Mouse (Mus musculus): Measurements from ENCODE around the gene Msl2. TPM values are rescaled to one million over a fixed set of nuclear protein-coding genes. Genes with fewer than 3 reads are reported as not detected.

Msl2 gene
- polyA plus RNA-seq, 1 experiment from 2014 or later = 5.6 TPM

DNA sequence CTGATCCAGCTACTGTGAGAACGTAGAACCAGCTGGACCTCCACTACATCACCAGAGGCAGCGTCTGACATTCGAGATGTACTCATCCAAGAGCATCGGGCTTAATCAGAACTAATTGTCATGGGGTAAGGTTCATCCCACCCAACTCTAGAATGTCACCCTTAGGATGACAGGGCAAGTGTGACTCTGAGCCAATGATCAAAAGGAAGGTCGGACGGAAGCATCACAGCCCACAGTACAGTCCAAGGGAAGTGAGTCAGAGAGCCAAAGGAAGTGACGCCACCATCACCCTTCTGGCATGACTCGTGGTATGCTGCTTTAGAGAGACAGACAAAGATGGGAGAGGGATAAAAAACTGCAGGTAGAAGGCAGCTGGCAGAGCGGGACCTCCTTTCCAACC is 31.7 kb upstream of the Msl2 start:
- no peaks in the 10 kb centered on the region for H3K4me1 ChIP-seq (replicated peaks; ENCODE audit: control insufficient read depth, insufficient read depth, low read length)
- no peak overlapping the region for H3K27ac ChIP-seq (ENCODE audit: low read depth, low read length)
- DNase-seq (ENCODE audit: low spot score) (no peak), ATAC-seq (replicated peaks; ENCODE audit: low FRiP score) (no peak)
- H3K36me3 ChIP-seq (ENCODE audit: control insufficient read depth, insufficient read depth, low read length) = no peaks in the 10 kb centered on the region
- H3K4me2 ChIP-seq (ENCODE audit: low read depth, low read length, severe bottlenecking) = no peak overlapping the region
- H3K9ac ChIP-seq (ENCODE audit: low read length) = no peak overlapping the region
- no peaks in the 10 kb centered on the region for H3K27me3 ChIP-seq (ENCODE audit: control insufficient read depth, insufficient read depth, low read length)
- H3K4me3 ChIP-seq (ENCODE audit: low read depth, low read length) = no peak overlapping the region
- no peaks in the 10 kb centered on the region for H3K9me3 ChIP-seq (ENCODE audit: control insufficient read depth, low read length)
- 87% methylated on average over 9 of the region's 9 CpGs for WGBS

DNA sequence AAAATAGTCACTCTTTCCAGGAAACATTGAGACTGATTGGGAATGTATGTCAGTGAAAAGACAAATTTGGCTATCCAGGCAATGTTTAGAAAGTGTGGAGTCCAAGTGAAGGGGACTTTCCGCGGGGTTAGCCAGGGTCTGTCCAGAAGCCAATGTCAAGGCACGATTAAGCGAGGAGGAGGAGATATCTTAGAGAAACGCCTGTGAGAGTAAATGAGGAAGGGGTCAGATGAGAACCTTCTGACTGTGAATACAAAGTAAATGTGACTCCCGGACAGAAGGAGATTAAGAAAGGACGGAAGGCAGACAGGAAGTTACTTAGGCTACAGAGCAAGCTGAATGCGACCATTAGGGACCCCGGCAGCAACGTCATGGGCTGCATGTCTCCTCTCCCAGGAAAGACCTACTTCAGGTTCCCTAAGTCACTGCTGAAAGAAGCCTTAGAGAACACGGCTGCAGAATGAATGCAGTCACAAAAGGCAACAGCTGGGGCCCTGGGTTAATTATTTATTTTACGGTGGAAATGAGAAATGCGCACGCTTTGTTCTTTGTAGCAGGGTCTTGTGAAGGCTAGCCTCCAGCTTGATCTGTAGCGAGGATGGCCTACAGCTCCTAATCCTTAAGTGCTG is 28.1 kb upstream of the Msl2 start:
- ATAC-seq (replicated peaks; ENCODE audit: low FRiP score) (no peak), DNase-seq (ENCODE audit: low spot score) (no peak)
- Histone ChIP-seq H3K4me3 (ENCODE audit: low read depth, low read length) (no peak overlapping the region), H3K27me3 (ENCODE audit: control insufficient read depth, insufficient read depth, low read length) (no peaks in the 10 kb centered on the region), H3K9ac (ENCODE audit: low read length) (no peak overlapping the region), H3K36me3 (ENCODE audit: control insufficient read depth, insufficient read depth, low read length) (no peaks in the 10 kb centered on the region), H3K4me1 (replicated peaks; ENCODE audit: control insufficient read depth, insufficient read depth, low read length) (no peaks in the 10 kb centered on the region), H3K27ac (ENCODE audit: low read depth, low read length) (no peak overlapping the region), H3K4me2 (ENCODE audit: low read depth, low read length, severe bottlenecking) (no peak overlapping the region), H3K9me3 (ENCODE audit: control insufficient read depth, low read length) (no peaks in the 10 kb centered on the region)
- 73% methylated on average over 15 of the region's 15 CpGs for WGBS

DNA sequence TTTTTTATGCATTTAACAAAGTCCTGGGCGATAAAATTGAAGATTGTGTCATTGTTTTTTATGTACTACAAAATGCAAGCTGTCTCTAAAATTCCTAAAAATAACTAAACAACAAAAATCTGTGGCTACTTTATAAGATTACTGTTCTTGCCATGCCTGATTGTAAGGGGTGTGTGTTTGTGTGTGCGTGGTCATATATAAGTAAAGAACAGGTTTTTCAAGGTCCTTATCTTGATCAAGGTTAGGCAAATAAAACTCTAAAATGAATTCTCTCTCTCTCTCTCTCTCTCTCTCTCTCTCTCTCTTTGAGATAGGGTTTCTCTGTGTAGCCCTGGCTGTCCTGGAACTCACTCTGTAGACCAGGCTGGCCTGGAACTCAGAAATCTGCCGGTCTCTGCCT is 21.9 kb upstream of the Msl2 start:
- 92% methylated on average over 3 of the region's 3 CpGs for WGBS
- Histone ChIP-seq H3K36me3 (ENCODE audit: control insufficient read depth, insufficient read depth, low read length) (no peaks in the 10 kb centered on the region), H3K4me1 (replicated peaks; ENCODE audit: control insufficient read depth, insufficient read depth, low read length) (no peaks in the 10 kb centered on the region), H3K27ac (ENCODE audit: low read depth, low read length) (no peak overlapping the region), H3K4me2 (ENCODE audit: low read depth, low read length, severe bottlenecking) (no peak overlapping the region), H3K4me3 (ENCODE audit: low read depth, low read length) (no peak overlapping the region), H3K9ac (ENCODE audit: low read length) (no peak overlapping the region), H3K27me3 (ENCODE audit: control insufficient read depth, insufficient read depth, low read length) (no peaks in the 10 kb centered on the region), H3K9me3 (ENCODE audit: control insufficient read depth, low read length) (no peaks in the 10 kb centered on the region)
- ATAC-seq (replicated peaks; ENCODE audit: low FRiP score) = no peak
- no peak for DNase-seq (ENCODE audit: low spot score)

DNA sequence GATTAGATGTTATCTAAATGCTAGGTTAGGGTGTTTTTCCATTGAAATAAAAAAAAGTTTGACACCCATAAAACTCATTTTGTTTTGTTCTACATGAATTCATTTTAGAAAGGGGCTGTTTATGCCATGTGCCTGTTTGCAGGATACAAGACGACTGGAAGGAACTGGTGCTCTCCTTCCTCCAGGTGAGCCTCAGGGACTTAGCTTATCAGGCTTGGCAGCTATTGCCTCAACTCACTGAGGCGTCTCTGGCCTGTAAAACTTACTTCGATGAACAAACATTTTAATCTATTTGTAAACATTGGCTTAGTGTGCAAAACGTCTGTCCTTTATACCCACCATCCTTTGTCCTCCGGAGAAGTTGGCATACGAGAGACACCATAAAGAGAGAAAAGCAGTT is 21.2 kb upstream of the Msl2 start:
- Histone ChIP-seq H3K4me1 (replicated peaks; ENCODE audit: control insufficient read depth, insufficient read depth, low read length) (no peaks in the 10 kb centered on the region), H3K4me2 (ENCODE audit: low read depth, low read length, severe bottlenecking) (no peak overlapping the region), H3K36me3 (ENCODE audit: control insufficient read depth, insufficient read depth, low read length) (no peaks in the 10 kb centered on the region), H3K27me3 (ENCODE audit: control insufficient read depth, insufficient read depth, low read length) (no peaks in the 10 kb centered on the region), H3K9ac (ENCODE audit: low read length) (no peak overlapping the region), H3K27ac (ENCODE audit: low read depth, low read length) (no peak overlapping the region), H3K9me3 (ENCODE audit: control insufficient read depth, low read length) (no peaks in the 10 kb centered on the region), H3K4me3 (ENCODE audit: low read depth, low read length) (no peak overlapping the region)
- ATAC-seq (replicated peaks; ENCODE audit: low FRiP score) = no peak
- DNase-seq (ENCODE audit: low spot score) = no peak
- 75% methylated on average over 6 of the region's 6 CpGs for whole genome bisulfite sequencing

- Histone ChIP-seq H3K9me3 (ENCODE audit: control insufficient read depth, low read length) (no peaks in the 10 kb centered on the region), H3K27me3 (ENCODE audit: control insufficient read depth, insufficient read depth, low read length) (no peaks in the 10 kb centered on the region), H3K27ac (ENCODE audit: low read depth, low read length) (no peak overlapping the region), H3K4me1 (replicated peaks; ENCODE audit: control insufficient read depth, insufficient read depth, low read length) (no peaks in the 10 kb centered on the region), H3K4me3 (ENCODE audit: low read depth, low read length) (no peak overlapping the region), H3K36me3 (ENCODE audit: control insufficient read depth, insufficient read depth, low read length) (no peaks in the 10 kb centered on the region), H3K9ac (ENCODE audit: low read length) (no peak overlapping the region), H3K4me2 (ENCODE audit: low read depth, low read length, severe bottlenecking) (no peak overlapping the region)
- ATAC-seq (replicated peaks; ENCODE audit: low FRiP score) (no peak), DNase-seq (ENCODE audit: low spot score) (no peak)
- 74% methylated on average over 14 of the region's 14 CpGs for WGBS
Measured at GRCm38 (mm10) chr9:101053279-101053678, 20.6 kb upstream of the Msl2 start.

DNA sequence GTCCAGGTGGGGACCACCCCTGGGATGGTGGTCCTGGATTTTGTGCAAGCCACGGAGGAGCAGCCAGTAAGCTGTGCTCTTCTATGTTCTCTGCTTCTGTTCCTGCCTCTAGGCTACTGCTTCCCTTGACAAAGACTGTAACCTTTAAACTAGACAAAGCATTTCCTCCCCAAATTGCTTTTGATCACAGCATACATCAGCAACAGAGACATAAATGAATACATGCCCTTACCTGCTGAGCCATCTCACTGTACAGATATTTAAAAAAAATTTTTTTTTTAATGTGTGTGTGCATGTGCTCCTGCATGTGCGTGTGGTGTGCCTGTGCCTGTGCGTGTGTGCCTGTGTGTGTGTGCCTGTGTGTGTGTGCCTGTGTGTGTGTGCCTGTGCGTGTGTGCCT is 16.7 kb upstream of the Msl2 start:
- WGBS = 92% methylated on average over 4 of the region's 4 CpGs
- H3K9ac ChIP-seq (ENCODE audit: low read length) = no peak overlapping the region
- no peaks in the 10 kb centered on the region for H3K36me3 ChIP-seq (ENCODE audit: control insufficient read depth, insufficient read depth, low read length)
- no peak for DNase-seq (ENCODE audit: low spot score)
- H3K4me1 ChIP-seq (replicated peaks; ENCODE audit: control insufficient read depth, insufficient read depth, low read length) = no peaks in the 10 kb centered on the region
- H3K9me3 ChIP-seq (ENCODE audit: control insufficient read depth, low read length) = no peaks in the 10 kb centered on the region
- H3K27me3 ChIP-seq (ENCODE audit: control insufficient read depth, insufficient read depth, low read length) = no peaks in the 10 kb centered on the region
- ATAC-seq (replicated peaks; ENCODE audit: low FRiP score) = no peak
- no peak overlapping the region for H3K27ac ChIP-seq (ENCODE audit: low read depth, low read length)
- no peak overlapping the region for H3K4me2 ChIP-seq (ENCODE audit: low read depth, low read length, severe bottlenecking)
- H3K4me3 ChIP-seq (ENCODE audit: low read depth, low read length) = no peak overlapping the region

GRCm38 (mm10) chr9:101061035-101061434 is 12.9 kb upstream of the Msl2 start:
- 90% methylated on average over 11 of the region's 11 CpGs for WGBS
- ATAC-seq (replicated peaks; ENCODE audit: low FRiP score) (no peak), DNase-seq (ENCODE audit: low spot score) (no peak)
- no peak overlapping the region for H3K27ac ChIP-seq (ENCODE audit: low read depth, low read length)
- no peaks in the 10 kb centered on the region for H3K4me1 ChIP-seq (replicated peaks; ENCODE audit: control insufficient read depth, insufficient read depth, low read length)
- H3K9ac ChIP-seq (ENCODE audit: low read length) = no peak overlapping the region
- no peaks in the 10 kb centered on the region for H3K9me3 ChIP-seq (ENCODE audit: control insufficient read depth, low read length)
- H3K4me3 ChIP-seq (ENCODE audit: low read depth, low read length) = no peak overlapping the region
- no peak overlapping the region for H3K4me2 ChIP-seq (ENCODE audit: low read depth, low read length, severe bottlenecking)
- no peaks in the 10 kb centered on the region for H3K36me3 ChIP-seq (ENCODE audit: control insufficient read depth, insufficient read depth, low read length)
- no peaks in the 10 kb centered on the region for H3K27me3 ChIP-seq (ENCODE audit: control insufficient read depth, insufficient read depth, low read length)

DNA sequence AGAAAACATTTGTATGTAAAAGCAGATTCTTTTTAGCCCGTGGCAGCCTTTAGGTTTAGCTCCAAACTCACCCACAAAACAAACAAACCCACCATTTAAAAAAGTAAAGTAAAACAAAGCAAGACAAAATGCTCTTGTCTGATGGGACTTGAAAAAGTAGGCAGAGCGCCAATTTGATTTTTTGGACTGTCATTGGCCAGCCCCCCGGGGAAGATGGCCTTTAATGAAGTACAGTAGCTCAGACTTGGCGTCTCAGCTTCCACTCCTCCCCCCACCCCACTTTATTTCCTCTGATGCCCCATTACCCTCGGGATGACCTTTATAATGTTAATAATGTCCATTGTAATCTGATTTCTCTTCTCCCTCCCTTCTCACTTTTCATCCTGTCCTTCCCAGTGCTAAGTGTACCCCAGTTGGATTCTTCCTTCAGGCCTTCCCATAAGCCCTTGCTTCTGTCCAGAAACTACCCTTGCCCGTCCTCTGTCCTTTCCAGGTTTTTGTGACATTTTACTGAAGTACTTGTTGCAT is 11.6 kb upstream of the Msl2 start:
- Histone ChIP-seq H3K4me1 (replicated peaks; ENCODE audit: control insufficient read depth, insufficient read depth, low read length) (no peaks in the 10 kb centered on the region), H3K27ac (ENCODE audit: low read depth, low read length) (no peak overlapping the region), H3K9me3 (ENCODE audit: control insufficient read depth, low read length) (no peaks in the 10 kb centered on the region), H3K9ac (ENCODE audit: low read length) (no peak overlapping the region), H3K36me3 (ENCODE audit: control insufficient read depth, insufficient read depth, low read length) (no peaks in the 10 kb centered on the region), H3K27me3 (ENCODE audit: control insufficient read depth, insufficient read depth, low read length) (no peaks in the 10 kb centered on the region), H3K4me3 (ENCODE audit: low read depth, low read length) (no peak overlapping the region), H3K4me2 (ENCODE audit: low read depth, low read length, severe bottlenecking) (no peak overlapping the region)
- WGBS = 77% methylated on average over 6 of the region's 6 CpGs
- ATAC-seq (replicated peaks; ENCODE audit: low FRiP score) = no peak
- DNase-seq (ENCODE audit: low spot score) = no peak

GRCm38 (mm10) chr9:101065076-101065602 is 8.8 kb upstream of the Msl2 start:
- DNase-seq (ENCODE audit: low spot score) = no peak

More at GRCm38 (mm10) chr9:101065076-101065602, 8.8 kb upstream of the Msl2 start:
- H3K36me3 ChIP-seq (ENCODE audit: control insufficient read depth, insufficient read depth, low read length) = no peaks in the 10 kb centered on the region
- no peak overlapping the region for H3K4me3 ChIP-seq (ENCODE audit: low read depth, low read length)
- H3K4me2 ChIP-seq (ENCODE audit: low read depth, low read length, severe bottlenecking) = no peak overlapping the region
- H3K27me3 ChIP-seq (ENCODE audit: control insufficient read depth, insufficient read depth, low read length) = no peaks in the 10 kb centered on the region
- 90% methylated on average over 3 of the region's 3 CpGs for WGBS
- no peaks in the 10 kb centered on the region for H3K9me3 ChIP-seq (ENCODE audit: control insufficient read depth, low read length)
- no peak overlapping the region for H3K9ac ChIP-seq (ENCODE audit: low read length)
- ATAC-seq (replicated peaks; ENCODE audit: low FRiP score) = no peak
- H3K4me1 ChIP-seq (replicated peaks; ENCODE audit: control insufficient read depth, insufficient read depth, low read length) = no peaks in the 10 kb centered on the region
- H3K27ac ChIP-seq (ENCODE audit: low read depth, low read length) = no peak overlapping the region

All from forebrain, embryonic 11.5 days (tissue).